Mouse (Mus musculus): ENCODE data around the gene Rcan1.

Gene Rcan1

DNA sequence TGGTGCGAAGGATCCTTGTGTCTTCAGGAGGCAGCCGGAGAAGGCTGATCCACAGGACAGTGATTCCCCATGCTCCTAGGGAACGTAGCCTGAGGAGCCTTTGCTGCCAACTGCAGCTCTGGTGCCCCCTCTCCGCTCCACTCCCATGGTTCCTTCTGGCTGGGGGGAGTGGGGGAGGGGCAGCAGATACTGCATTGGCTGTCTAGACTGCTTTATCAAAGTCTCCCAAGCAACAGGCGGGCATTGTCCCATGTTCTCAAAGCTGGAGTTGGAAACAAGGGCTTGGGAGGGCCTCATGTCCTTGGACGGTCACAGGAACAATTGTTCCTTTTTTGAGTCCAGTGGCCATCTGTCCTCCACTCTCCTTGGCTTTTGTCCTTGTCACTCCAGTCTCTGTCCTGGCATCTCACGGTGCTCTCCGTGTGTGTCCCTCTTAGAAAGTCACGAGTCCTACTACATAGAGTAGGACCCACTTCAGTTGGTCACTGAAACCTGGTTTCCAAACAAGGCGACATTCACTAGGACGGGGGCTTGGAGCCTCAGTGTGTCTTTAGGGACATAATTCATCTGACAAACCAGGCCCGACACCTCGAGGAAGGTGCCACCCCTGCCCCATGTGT lies 124.3 kb downstream of the Rcan1 start:
- DNase-seq (ENCODE audit: low read depth), result no peak

DNA sequence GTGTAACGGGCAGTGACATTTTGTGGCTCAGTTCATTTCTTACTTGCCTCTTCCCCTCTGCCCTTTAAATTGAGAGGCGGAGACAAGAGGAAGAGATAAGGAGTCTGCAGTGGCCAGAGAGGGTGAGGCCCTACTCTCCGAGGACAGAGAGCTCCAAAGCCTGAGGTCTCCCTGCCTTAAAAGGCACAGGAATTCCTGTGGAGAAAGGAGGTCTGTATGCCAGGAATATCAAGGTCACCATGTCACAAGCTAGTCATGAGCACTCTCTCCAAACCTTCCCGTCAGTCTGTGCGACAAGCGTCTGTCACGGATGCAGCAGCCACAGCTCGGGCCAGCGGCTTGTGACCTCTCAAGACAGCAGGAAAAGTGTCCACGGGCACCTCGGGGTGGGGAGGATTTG lies 125.5 kb downstream of the Rcan1 start:
- DNase-seq (ENCODE audit: low read depth), result no peak

All from NIH3T3 (cell line).